Mouse (Mus musculus): ENCODE data around the gene Gm49352.
"Not testable (repeated sequence)": the region's sequence is repeated elsewhere in the genome, so short reads cannot be mapped to it uniquely, and the experiment has no call there.

The Gm49352 gene

GRCm38 (mm10) chr13:61568074-61568473 lies at the start of gene Gm49352:
Gm49352 (minus strand) TSS chr13:61568174.
- not testable (repeated sequence) for DNase-seq (ENCODE audit: low spot score)

- DNase-seq (ENCODE audit: low spot score) = no peak
These were observed 2.1 kb upstream of the Gm49352 start, which contains the start of gene Cts3 for GRCm38 (mm10) chr13:61570027-61570426. Cts3 (minus strand) TSS chr13:61570127.

GRCm38 (mm10) chr13:61541631-61542030 lies 26.3 kb downstream of the Gm49352 start, which contains the start of gene Ctsm:
Ctsm (minus strand) TSS chr13:61541839.
- DNase-seq (ENCODE audit: low spot score) = no peak
